Mouse (Mus musculus) neural tube, embryonic 15.5 days (tissue): ENCODE measurements around the gene Tipin. TPM values are rescaled to one million over a fixed set of nuclear protein-coding genes. Genes with fewer than 3 reads are reported as not detected.
"Not testable (repeated sequence)": the region's sequence is repeated elsewhere in the genome, so short reads cannot be mapped to it uniquely, and the experiment has no call there.

Experiments
- ATAC-seq: fragments of 200-750 bp; cut with Nextera tagmentation; 2 replicates; pipeline ENCODE4 v1.8.0; 2017; ENCODE audit warnings: mild to moderate bottlenecking, moderate TSS enrichment, moderate library complexity; ENCODE audit not compliant: low FRiP score
- H3K27ac ChIP-seq: fragments of 300-500 bp; sonication (generic); replicated peaks from 2 replicates; pipeline ENCODE4 v1.5.1; 2015; ENCODE audit warnings: mild to moderate bottlenecking, inconsistent platforms
- H3K27me3 ChIP-seq: fragments of 300-500 bp; sonication (generic); replicated peaks from 2 replicates; pipeline ENCODE4 v1.6.1; 2015; ENCODE audit warnings: inconsistent platforms
- H3K36me3 ChIP-seq: fragments of 300-500 bp; sonication (generic); 2 replicates; pipeline ENCODE4 v1.6.1; 2015; ENCODE audit warnings: inconsistent platforms
- H3K4me1 ChIP-seq: fragments of 300-500 bp; sonication (generic); 2 replicates; pipeline ENCODE4 v1.6.1; 2015; ENCODE audit warnings: inconsistent platforms
- H3K4me2 ChIP-seq: fragments of 300-500 bp; sonication (generic); 2 replicates; pipeline ENCODE4 v1.6.1; 2015; ENCODE audit warnings: inconsistent platforms, mild to moderate bottlenecking, moderate library complexity
- H3K4me3 ChIP-seq: fragments of 300-500 bp; sonication (generic); replicated peaks from 2 replicates; pipeline ENCODE4 v1.5.1; 2015; ENCODE audit warnings: mild to moderate bottlenecking, inconsistent platforms
- H3K9ac ChIP-seq: fragments of 300-500 bp; sonication (generic); replicated peaks from 2 replicates; pipeline ENCODE4 v1.6.1; 2015; ENCODE audit warnings: mild to moderate bottlenecking, inconsistent platforms
- H3K9me3 ChIP-seq: fragments of 300-500 bp; sonication (generic); replicated peaks from 2 replicates; pipeline ENCODE4 v1.6.1; 2016; ENCODE audit warnings: inconsistent platforms
- WGBS: fragments of 180-500 bp; shearing (Covaris S2); methylation state at CpG from one replicate; pipeline ENCODE4 v1.1.7; 2015; ENCODE audit warnings: mixed read lengths; 5-methylcytosine and 5-hydroxymethylcytosine counted together
- polyA plus RNA-seq: library from polyadenylated mRNA; unstranded; fragments of >200 nt; fragmentation: Nextera tagmentation; extraction: Ambion mirVana; gene quantifications from 2 replicates; pipeline ENCODE4 v1.2.1, GENCODE M21; 2015

The Tipin gene
- polyA plus RNA-seq, 1 experiment from 2014 or later: 65.7 TPM

DNA sequence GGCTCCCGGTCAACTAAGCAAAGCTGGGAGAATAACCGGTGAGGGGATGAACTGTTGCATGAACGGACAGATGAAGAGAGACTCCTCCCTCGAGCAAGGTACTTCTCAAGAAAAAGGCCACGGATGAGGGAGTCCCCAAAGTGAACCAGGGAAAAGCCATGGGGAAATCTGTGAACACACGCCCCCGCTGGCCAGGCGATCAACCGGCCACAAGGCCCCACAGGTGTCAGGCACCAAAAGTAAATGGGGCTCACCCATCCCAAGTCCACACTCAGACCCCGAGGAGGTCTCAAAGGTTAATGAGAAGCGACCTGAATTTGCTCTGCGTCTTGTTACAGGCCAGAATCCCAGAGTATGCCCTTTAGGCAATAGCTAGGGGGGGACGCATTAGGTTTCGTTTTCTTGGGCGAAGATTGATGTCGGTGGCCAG, 28.8 kb upstream of the Tipin start:
- H3K9me3 ChIP-seq: no peaks in the 10 kb centered on the region

GRCm38 (mm10) chr9:64253021-64253904, 28.1 kb upstream of the Tipin start, which contains the start of gene Map2k1:
Gene Map2k1 (minus strand): TSS chr9:64253631.
- Histone ChIP-seq H3K4me3 (peak within 1 kb of the TSS; percentile 98), H3K27me3 (no peaks in the 10 kb centered on the region), H3K4me1 (peaks cover 24% of the 10 kb centered on the region), H3K36me3 (no peaks in the 10 kb centered on the region), H3K27ac (peak within 1 kb of the TSS; percentile 91), H3K4me2 (peak within 1 kb of the TSS; percentile 94), H3K9ac (peak within 1 kb of the TSS; percentile 88), H3K9me3 (no peaks in the 10 kb centered on the region)
- WGBS: under 1% methylated on average over 89 of the region's 89 CpGs
- ATAC-seq: peak; percentile 99

More for the DNA sequence above, 28.8 kb upstream of the Tipin start:
- peak; percentile 2; the same call in 1 of the 2 replicates for ATAC-seq
- H3K9ac ChIP-seq: peak overlapping the region; percentile 88
- peaks cover 24% of the 10 kb centered on the region for H3K4me1 ChIP-seq
- H3K27me3 ChIP-seq: no peaks in the 10 kb centered on the region
- WGBS: 1% methylated on average over 16 of the region's 16 CpGs
- no peaks in the 10 kb centered on the region for H3K36me3 ChIP-seq
- peak overlapping the region; percentile 94 for H3K4me2 ChIP-seq
- H3K4me3 ChIP-seq: peak overlapping the region; percentile 98
- H3K27ac ChIP-seq: peak overlapping the region; percentile 91

DNA sequence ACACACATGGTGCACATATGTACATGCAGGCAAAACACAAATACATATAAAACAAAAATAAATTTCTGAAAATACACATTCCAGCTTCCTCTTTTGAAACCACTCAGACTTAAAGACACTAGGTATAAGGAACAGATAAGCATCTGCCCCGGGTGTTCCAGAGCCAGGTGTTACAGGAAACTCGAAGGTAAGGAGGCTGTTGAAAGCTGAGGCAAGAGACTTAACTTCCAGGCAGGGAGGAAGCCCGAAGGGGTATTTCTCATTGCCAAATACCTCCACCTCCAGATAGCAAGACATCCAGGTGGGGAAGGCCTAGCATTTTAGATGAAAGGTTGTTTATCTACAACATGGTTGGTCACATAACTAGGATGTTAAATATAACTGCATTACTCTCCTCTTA, 26.0 kb upstream of the Tipin start:
- no peak overlapping the region for H3K9ac ChIP-seq
- peaks cover 21% of the 10 kb centered on the region for H3K4me1 ChIP-seq
- no peaks in the 10 kb centered on the region for H3K36me3 ChIP-seq
- ATAC-seq: no peak
- H3K4me3 ChIP-seq: no peak overlapping the region
- no peaks in the 10 kb centered on the region for H3K27me3 ChIP-seq
- no peak overlapping the region for H3K27ac ChIP-seq
- H3K4me2 ChIP-seq: no peak overlapping the region
- 86% methylated on average over 3 of the region's 3 CpGs for WGBS
- no peaks in the 10 kb centered on the region for H3K9me3 ChIP-seq

DNA sequence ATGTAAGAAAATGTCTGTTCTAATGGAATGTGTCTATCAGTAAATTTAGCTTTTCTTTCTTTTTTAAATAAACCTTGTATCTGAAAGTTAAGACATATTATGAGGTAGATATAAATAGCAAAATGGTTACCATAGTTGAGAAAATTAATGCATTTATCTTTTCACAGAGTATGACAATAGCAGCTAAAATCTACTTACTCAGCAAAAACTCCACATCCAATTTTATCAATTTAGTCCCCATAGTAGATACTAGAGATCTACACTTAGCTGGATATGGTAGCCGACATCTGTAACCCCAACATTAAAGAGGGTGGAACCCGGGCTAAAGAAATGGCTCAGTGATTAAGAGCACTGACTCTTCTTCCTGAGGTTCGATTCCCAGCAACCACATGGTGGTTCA, 25.2 kb upstream of the Tipin start:
- Histone ChIP-seq H3K4me3 (no peak overlapping the region), H3K9me3 (no peaks in the 10 kb centered on the region), H3K4me1 (peaks cover 15% of the 10 kb centered on the region), H3K27me3 (no peaks in the 10 kb centered on the region), H3K36me3 (no peaks in the 10 kb centered on the region), H3K4me2 (no peak overlapping the region), H3K9ac (no peak overlapping the region), H3K27ac (no peak overlapping the region)
- ATAC-seq: no peak
- 89% methylated on average over 3 of the region's 3 CpGs for WGBS

DNA sequence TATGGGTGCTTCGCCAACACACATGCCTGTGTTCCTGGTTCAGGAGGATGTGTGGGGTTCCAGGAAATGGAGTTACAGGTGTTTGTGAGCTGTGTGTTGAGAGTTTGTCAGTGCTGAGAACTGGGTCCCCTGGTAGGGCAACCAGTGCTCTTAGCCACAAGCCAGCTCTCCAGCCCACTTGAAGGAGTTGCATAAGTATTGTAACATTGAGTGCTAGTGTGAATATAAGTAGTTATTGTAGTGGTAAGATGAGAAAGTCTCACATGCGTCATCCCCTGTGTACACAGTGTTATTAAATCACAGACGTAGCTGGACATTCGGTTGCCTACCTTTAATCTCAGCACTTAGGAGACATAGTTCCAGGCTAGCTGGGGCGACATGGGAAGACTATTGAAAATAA, 21.5 kb upstream of the Tipin start:
- Histone ChIP-seq H3K27me3 (no peaks in the 10 kb centered on the region), H3K4me2 (no peak overlapping the region), H3K4me1 (no peaks in the 10 kb centered on the region), H3K9me3 (no peaks in the 10 kb centered on the region), H3K9ac (no peak overlapping the region), H3K4me3 (no peak overlapping the region), H3K27ac (no peak overlapping the region), H3K36me3 (no peaks in the 10 kb centered on the region)
- 94% methylated on average over 5 of the region's 5 CpGs for WGBS
- ATAC-seq: no peak

- H3K36me3 ChIP-seq: no peaks in the 10 kb centered on the region
- no peak overlapping the region for H3K4me2 ChIP-seq
- H3K9ac ChIP-seq: no peak overlapping the region
- ATAC-seq: no peak
- WGBS: 87% methylated on average over 4 of the region's 4 CpGs
- H3K4me1 ChIP-seq: no peaks in the 10 kb centered on the region
- H3K9me3 ChIP-seq: no peaks in the 10 kb centered on the region
- no peak overlapping the region for H3K4me3 ChIP-seq
- H3K27ac ChIP-seq: no peak overlapping the region
- no peaks in the 10 kb centered on the region for H3K27me3 ChIP-seq
These were observed 20.4 kb upstream of the Tipin start for GRCm38 (mm10) chr9:64261023-64261422.

GRCm38 (mm10) chr9:64264813-64265212, 16.6 kb upstream of the Tipin start:
- Histone ChIP-seq H3K36me3 (no peaks in the 10 kb centered on the region), H3K9me3 (no peaks in the 10 kb centered on the region), H3K9ac (no peak overlapping the region), H3K4me1 (no peaks in the 10 kb centered on the region), H3K27me3 (no peaks in the 10 kb centered on the region), H3K27ac (no peak overlapping the region), H3K4me2 (no peak overlapping the region), H3K4me3 (no peak overlapping the region)
- no peak for ATAC-seq
- WGBS: 27% methylated on average over 1 of the region's 1 CpGs

- 85% methylated on average over 1 of the region's 1 CpGs for WGBS
- no peak for ATAC-seq
- no peak overlapping the region for H3K27ac ChIP-seq
- H3K9me3 ChIP-seq: no peaks in the 10 kb centered on the region
- no peaks in the 10 kb centered on the region for H3K4me1 ChIP-seq
- H3K27me3 ChIP-seq: no peaks in the 10 kb centered on the region
- H3K4me2 ChIP-seq: no peak overlapping the region
- no peaks in the 10 kb centered on the region for H3K36me3 ChIP-seq
- H3K9ac ChIP-seq: no peak overlapping the region
- H3K4me3 ChIP-seq: no peak overlapping the region
These were observed 14.2 kb upstream of the Tipin start for GRCm38 (mm10) chr9:64267231-64267630.

DNA sequence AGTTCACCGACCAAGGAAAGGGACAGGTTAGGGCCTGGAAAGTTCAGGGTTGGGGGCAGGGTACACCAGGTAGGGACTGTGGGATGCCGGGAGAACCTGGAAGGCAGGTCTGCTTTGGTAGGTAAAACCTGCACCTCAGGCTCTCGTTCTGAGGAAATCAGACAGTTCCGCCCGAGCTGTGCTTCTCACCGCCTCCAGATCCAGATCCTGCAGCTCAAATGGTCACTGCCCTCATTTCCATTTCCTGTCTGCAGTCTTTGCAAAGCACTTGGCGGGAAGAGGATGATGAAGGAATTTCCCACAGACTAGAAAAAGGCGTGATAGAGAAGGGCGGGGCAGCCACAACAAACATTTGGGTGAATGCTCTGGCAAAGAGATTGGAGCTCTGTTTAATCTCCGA, 13.2 kb upstream of the Tipin start:
- Histone ChIP-seq H3K27ac (no peak overlapping the region), H3K4me3 (no peak overlapping the region), H3K9ac (no peak overlapping the region), H3K27me3 (no peaks in the 10 kb centered on the region), H3K9me3 (no peaks in the 10 kb centered on the region), H3K4me2 (no peak overlapping the region), H3K4me1 (no peaks in the 10 kb centered on the region), H3K36me3 (no peaks in the 10 kb centered on the region)
- ATAC-seq: no peak
- whole genome bisulfite sequencing: 94% methylated on average over 10 of the region's 10 CpGs

- 96% methylated on average over 8 of the region's 8 CpGs for WGBS
These were observed 12.5 kb upstream of the Tipin start for GRCm38 (mm10) chr9:64268836-64269235.

DNA sequence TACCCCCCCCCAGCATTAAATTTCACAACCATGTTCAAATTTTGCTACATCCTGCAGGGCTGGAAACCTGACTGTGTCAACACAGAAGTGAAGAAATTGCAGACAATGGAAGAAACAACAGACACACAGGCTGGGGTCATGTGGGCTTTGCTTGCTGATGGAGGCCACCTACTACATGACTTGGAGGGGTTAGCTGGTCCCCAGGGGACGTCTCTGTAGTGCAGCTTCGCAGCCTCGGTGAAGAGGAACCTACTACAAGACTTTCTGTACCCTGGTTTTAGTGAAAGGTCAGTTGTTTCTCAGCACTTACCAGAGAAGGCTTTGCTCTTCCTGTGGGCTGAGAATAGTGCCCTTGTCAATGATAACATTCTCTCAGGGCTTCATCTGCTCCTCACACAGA, 10.1 kb upstream of the Tipin start:
- H3K36me3 ChIP-seq: no peaks in the 10 kb centered on the region
- no peaks in the 10 kb centered on the region for H3K27me3 ChIP-seq
- no peak for ATAC-seq
- H3K4me2 ChIP-seq: no peak overlapping the region
- H3K9me3 ChIP-seq: no peaks in the 10 kb centered on the region
- WGBS: 68% methylated on average over 3 of the region's 3 CpGs
- no peak overlapping the region for H3K9ac ChIP-seq
- no peak overlapping the region for H3K4me3 ChIP-seq
- H3K27ac ChIP-seq: no peak overlapping the region
- no peaks in the 10 kb centered on the region for H3K4me1 ChIP-seq

More at GRCm38 (mm10) chr9:64268836-64269235, 12.5 kb upstream of the Tipin start:
- not testable (repeated sequence) for H3K9ac ChIP-seq, H3K4me1 ChIP-seq, H3K9me3 ChIP-seq, H3K36me3 ChIP-seq, H3K27me3 ChIP-seq, H3K27ac ChIP-seq, H3K4me2 ChIP-seq, H3K4me3 ChIP-seq, ATAC-seq

- WGBS: 47% methylated on average over 7 of the region's 7 CpGs
- Histone ChIP-seq H3K9me3 (no peaks in the 10 kb centered on the region), H3K27ac (no peak overlapping the region), H3K4me3 (no peak overlapping the region), H3K4me2 (no peak overlapping the region), H3K27me3 (no peaks in the 10 kb centered on the region), H3K9ac (no peak overlapping the region), H3K4me1 (no peaks in the 10 kb centered on the region), H3K36me3 (no peaks in the 10 kb centered on the region)
- no peak for ATAC-seq
These were observed 8.8 kb upstream of the Tipin start for GRCm38 (mm10) chr9:64272611-64273010.
